Mouse (Mus musculus): ENCODE results near the gene Cpsf4l. TPM values are rescaled to one million over a fixed set of nuclear protein-coding genes. Genes with fewer than 3 reads are reported as not detected.

Cpsf4l gene
- total and polyA plus RNA-seq, 3 experiments = 0.13 to 0.43 TPM; not detected in 1

DNA sequence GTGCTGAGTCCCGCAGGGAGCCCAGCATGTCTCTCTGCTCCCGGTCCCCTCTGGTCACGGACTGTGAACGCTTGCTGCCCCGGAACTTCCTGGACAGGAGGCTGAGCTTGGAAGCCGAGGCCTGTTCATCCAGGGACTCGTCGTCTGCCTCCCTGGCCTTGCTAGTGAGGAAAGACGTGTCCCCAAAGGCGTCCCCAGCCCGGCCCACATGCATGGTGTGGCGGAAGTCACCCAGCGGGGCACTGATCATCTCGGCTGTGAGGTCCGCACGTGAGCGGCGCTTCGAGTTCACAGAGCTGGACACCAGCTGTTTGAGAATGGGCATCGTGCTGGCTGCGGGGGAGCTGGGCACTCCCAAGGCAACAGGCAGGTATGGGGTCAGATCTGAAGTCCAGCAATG is 19.4 kb upstream of the Cpsf4l start:
- no peak for TF ChIP-seq MAZ (IDR thresholded peaks at IDR 0.05; ENCODE audit: low read depth, low read length)
- no peak for TF ChIP-seq MAFK (IDR thresholded peaks at IDR 0.05; ENCODE audit: insufficient replicate concordance, low read length)
- no peak for TF ChIP-seq GABPA (IDR thresholded peaks at IDR 0.05; ENCODE audit: insufficient replicate concordance, low read depth, low read length)
- TF ChIP-seq ZNF384 (IDR thresholded peaks at IDR 0.05; ENCODE audit: low read depth, low read length) = no peak
- TF ChIP-seq ZKSCAN1 (IDR thresholded peaks at IDR 0.05; ENCODE audit: borderline replicate concordance, low read depth, low read length) = no peak
- no peak for TF ChIP-seq POLR2A (IDR thresholded peaks at IDR 0.05; ENCODE audit: low read depth, low read length)
- no peak for TF ChIP-seq ELF1 (IDR thresholded peaks at IDR 0.05; ENCODE audit: low read depth, low read length)
- TF ChIP-seq SMC3 (IDR thresholded peaks at IDR 0.05; ENCODE audit: low read depth, low read length) = no peak
- no peak for TF ChIP-seq ETS1 (conservative IDR thresholded peaks at IDR 0.05; ENCODE audit: low read depth, low read length)
- TF ChIP-seq CTCF (conservative IDR thresholded peaks at IDR 0.05 in 1 of 2, IDR thresholded peaks at IDR 0.05 in 1 of 2; ENCODE audit: low read depth in 2 of 2, low read length in 2 of 2) = no peak
- TF ChIP-seq NELFE (IDR thresholded peaks at IDR 0.05; ENCODE audit: low read depth, low read length) = no peak
- no peak for TF ChIP-seq MXI1 (IDR thresholded peaks at IDR 0.05; ENCODE audit: low read depth, low read length)
- H3K27me3 ChIP-seq (replicated peaks) = no peaks in the 10 kb centered on the region
- no peak overlapping the region for H3K27ac ChIP-seq (ENCODE audit: insufficient read depth, low read depth)
- H3K4me2 ChIP-seq (ENCODE audit: insufficient read depth, low read depth, poor library complexity, severe bottlenecking) = no peak overlapping the region
- peaks cover 0 to 35% of the 10 kb centered on the region in 2 experiments; a peak in 2 of 4 replicates for H3K4me1 ChIP-seq (ENCODE audit: control insufficient read depth in 1 of 2, insufficient read depth in 2 of 2)
- no peak overlapping the region for H3K9ac ChIP-seq (ENCODE audit: insufficient read depth, low read depth)
- dilution Hi-C loops (cut with MboI; ENCODE audit: extremely low pct_ligation_motif_present, extremely low pct_unique_long_range_greater_than_20kb, low sequenced_read_pairs) = no loop called here
- H3K9me3 ChIP-seq (replicated peaks; ENCODE audit: low read length) = no peaks in the 10 kb centered on the region
- in situ Hi-C loops (cut with MboI; ENCODE audit: low pct_ligation_motif_present, low pct_unique_long_range_greater_than_20kb, low sequenced_read_pairs) = no loop called here
- peaks cover 6 to 30% of the 10 kb centered on the region in 2 experiments for H3K36me3 ChIP-seq (replicated peaks in 1 of 2; ENCODE audit: control insufficient read depth in 1 of 2, insufficient read depth in 1 of 2, low read length in 1 of 2)
- no peak for DNase-seq (ENCODE audit: extremely low read depth)
- no peak overlapping the region for H3K4me3 ChIP-seq (replicated peaks in 1 of 3; ENCODE audit: low read depth in 2 of 3, low read length in 2 of 3, poor library complexity in 1 of 3)
- no peaks in the 10 kb centered on the region for H3K79me2 ChIP-seq (replicated peaks; ENCODE audit: control insufficient read depth, extremely low read depth, insufficient read depth, poor library complexity, severe bottlenecking)

DNA sequence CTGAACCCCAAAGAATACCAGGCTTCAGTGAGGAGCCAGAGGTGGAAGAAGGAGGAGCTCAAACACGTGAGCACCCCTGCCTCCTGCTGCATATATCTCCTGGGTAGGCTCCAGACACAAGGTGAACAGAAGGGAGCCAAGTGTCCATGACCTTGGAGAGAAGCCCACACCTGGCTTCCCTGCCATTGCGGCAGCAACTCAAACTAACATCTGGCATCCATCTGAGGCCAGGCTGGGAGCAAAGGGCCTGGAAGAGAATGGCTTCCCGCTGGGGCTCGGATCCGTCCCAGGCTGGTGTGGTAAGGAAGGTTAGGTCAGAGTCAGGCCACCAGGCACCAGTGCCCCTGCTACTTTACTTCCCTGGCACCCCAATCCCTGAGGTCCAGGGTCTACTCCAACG is 18.2 kb upstream of the Cpsf4l start:
- dilution Hi-C loops (cut with MboI; ENCODE audit: extremely low pct_ligation_motif_present, extremely low pct_unique_long_range_greater_than_20kb, low sequenced_read_pairs) = no loop called here

More for the DNA sequence above, 18.2 kb upstream of the Cpsf4l start:
- H3K4me1 ChIP-seq (ENCODE audit: control insufficient read depth in 1 of 2, insufficient read depth in 2 of 2) = peaks cover 0 to 22% of the 10 kb centered on the region in 2 experiments; a peak in 2 of 4 replicates
- H3K9ac ChIP-seq (ENCODE audit: insufficient read depth, low read depth) = no peak overlapping the region
- no peaks in the 10 kb centered on the region for H3K9me3 ChIP-seq (replicated peaks; ENCODE audit: low read length)
- H3K79me2 ChIP-seq (replicated peaks; ENCODE audit: control insufficient read depth, extremely low read depth, insufficient read depth, poor library complexity, severe bottlenecking) = no peaks in the 10 kb centered on the region
- in situ Hi-C loops (cut with MboI; ENCODE audit: low pct_ligation_motif_present, low pct_unique_long_range_greater_than_20kb, low sequenced_read_pairs) = no loop called here
- no peak for DNase-seq (ENCODE audit: extremely low read depth)
- no peak for TF ChIP-seq CTCF (conservative IDR thresholded peaks at IDR 0.05 in 1 of 2, IDR thresholded peaks at IDR 0.05 in 1 of 2; ENCODE audit: low read depth in 2 of 2, low read length in 2 of 2)
- no peak for TF ChIP-seq TCF12 (IDR thresholded peaks at IDR 0.05; ENCODE audit: low read depth, low read length)
- no peak for TF ChIP-seq ZMIZ1 (IDR thresholded peaks at IDR 0.05; ENCODE audit: low read depth, low read length)
- no peak for TF ChIP-seq KAT2A (IDR thresholded peaks at IDR 0.05; ENCODE audit: insufficient replicate concordance, low read length)
- TF ChIP-seq E2F4 (IDR thresholded peaks at IDR 0.05; ENCODE audit: insufficient replicate concordance, low read depth, low read length) = no peak
- TF ChIP-seq MXI1 (IDR thresholded peaks at IDR 0.05; ENCODE audit: low read depth, low read length) = no peak
- TF ChIP-seq USF1 (IDR thresholded peaks at IDR 0.05; ENCODE audit: low read depth, low read length) = no peak
- no peak for TF ChIP-seq BHLHE40 (IDR thresholded peaks at IDR 0.05; ENCODE audit: low read depth, low read length)
- TF ChIP-seq TBP (conservative IDR thresholded peaks at IDR 0.05; ENCODE audit: low read depth, low read length) = no peak
- TF ChIP-seq ZKSCAN1 (IDR thresholded peaks at IDR 0.05; ENCODE audit: borderline replicate concordance, low read depth, low read length) = no peak
- TF ChIP-seq CHD2 (IDR thresholded peaks at IDR 0.05; ENCODE audit: low read length) = no peak
- no peak for TF ChIP-seq RCOR1 (conservative IDR thresholded peaks at IDR 0.05; ENCODE audit: low read depth, low read length)
- TF ChIP-seq JUND (conservative IDR thresholded peaks at IDR 0.05; ENCODE audit: low read depth, low read length) = no peak
- TF ChIP-seq USF2 (conservative IDR thresholded peaks at IDR 0.05; ENCODE audit: low read depth, low read length) = no peak
- no peaks in the 10 kb centered on the region for H3K27me3 ChIP-seq (replicated peaks)
- H3K27ac ChIP-seq (ENCODE audit: insufficient read depth, low read depth) = no peak overlapping the region
- H3K4me2 ChIP-seq (ENCODE audit: insufficient read depth, low read depth, poor library complexity, severe bottlenecking) = no peak overlapping the region
- no peak overlapping the region for H3K4me3 ChIP-seq (replicated peaks in 1 of 3; ENCODE audit: low read depth in 2 of 3, low read length in 2 of 3, poor library complexity in 1 of 3)
- peaks cover 6 to 30% of the 10 kb centered on the region in 2 experiments for H3K36me3 ChIP-seq (replicated peaks in 1 of 2; ENCODE audit: control insufficient read depth in 1 of 2, insufficient read depth in 1 of 2, low read length in 1 of 2)

Measured in CH12.LX (cell line).